Mouse (Mus musculus) E14TG2a.4 (cell line): ENCODE measurements around the gene Chuk.

ENCODE experiments used
- CTCF ChIP-seq: conservative IDR thresholded peaks from 2 replicates; pipeline ENCODE4 v1.5.1; 2014; ENCODE audit warnings: low read length
- NANOG ChIP-seq: IDR thresholded peaks from 2 replicates; pipeline ENCODE4 v1.6.1; 2014; ENCODE audit warnings: borderline replicate concordance, low read length, mixed read lengths

GRCm38 (mm10) chr19:44069914-44070232 is 37.4 kb downstream of the Chuk start:
- TF ChIP-seq CTCF, result no peak
- no peak for TF ChIP-seq NANOG
